Mouse (Mus musculus): ENCODE measurements around the gene Idh1.

Gene Idh1

DNA sequence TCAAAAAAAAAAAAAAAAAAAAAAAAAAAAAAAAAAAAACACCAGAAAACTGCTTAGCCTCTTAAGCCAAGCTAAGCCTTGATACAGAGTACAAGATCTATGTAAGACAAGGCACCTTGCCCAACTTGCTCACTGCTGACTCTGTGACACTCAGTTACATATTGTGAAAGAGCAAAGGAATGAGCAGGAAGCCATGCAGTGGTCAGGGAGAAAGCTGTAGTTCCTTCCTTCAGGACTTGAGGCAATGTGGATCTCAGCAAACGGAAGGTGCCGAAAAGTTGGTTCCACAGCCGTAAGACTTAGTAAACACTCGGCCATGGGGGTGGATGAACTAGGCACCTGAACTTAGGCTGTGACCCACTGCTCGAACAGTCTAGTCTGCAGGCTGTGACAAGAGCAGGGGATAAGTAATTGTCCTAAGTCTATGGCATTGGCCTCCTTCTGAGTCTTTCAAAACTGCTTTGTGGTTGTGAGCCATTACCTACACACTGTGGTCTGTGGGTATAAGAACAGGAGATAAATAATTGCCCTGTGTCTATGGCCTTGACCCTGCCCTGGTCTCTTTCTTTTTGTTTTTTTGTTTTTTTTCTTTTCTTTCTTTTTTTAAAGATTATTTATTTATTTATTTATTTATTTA lies 72.6 kb downstream of the Idh1 start:
- DNase-seq (ENCODE audit: low read depth, low spot score), result peak; percentile 66

DNA sequence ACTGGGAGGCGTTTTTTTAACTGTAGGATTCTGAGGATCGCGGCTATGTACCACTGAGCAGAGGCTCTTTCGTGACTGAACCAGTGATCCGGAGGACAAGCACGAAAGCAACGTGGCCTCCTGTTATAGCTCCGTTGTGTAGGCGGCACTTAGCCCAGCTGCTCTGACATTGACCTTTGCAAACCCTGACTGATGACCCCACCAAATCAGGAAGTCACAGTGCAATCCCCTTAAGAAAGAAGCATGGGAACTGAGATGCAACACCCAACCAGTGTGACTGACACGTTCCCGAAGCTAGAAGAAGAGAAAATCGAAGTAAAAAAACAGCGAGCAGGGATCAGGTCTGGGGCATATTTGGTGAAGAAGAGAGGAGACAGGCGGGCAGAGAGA lies 73.5 kb downstream of the Idh1 start:
- no peak for DNase-seq (ENCODE audit: low read depth, low spot score)

DNA sequence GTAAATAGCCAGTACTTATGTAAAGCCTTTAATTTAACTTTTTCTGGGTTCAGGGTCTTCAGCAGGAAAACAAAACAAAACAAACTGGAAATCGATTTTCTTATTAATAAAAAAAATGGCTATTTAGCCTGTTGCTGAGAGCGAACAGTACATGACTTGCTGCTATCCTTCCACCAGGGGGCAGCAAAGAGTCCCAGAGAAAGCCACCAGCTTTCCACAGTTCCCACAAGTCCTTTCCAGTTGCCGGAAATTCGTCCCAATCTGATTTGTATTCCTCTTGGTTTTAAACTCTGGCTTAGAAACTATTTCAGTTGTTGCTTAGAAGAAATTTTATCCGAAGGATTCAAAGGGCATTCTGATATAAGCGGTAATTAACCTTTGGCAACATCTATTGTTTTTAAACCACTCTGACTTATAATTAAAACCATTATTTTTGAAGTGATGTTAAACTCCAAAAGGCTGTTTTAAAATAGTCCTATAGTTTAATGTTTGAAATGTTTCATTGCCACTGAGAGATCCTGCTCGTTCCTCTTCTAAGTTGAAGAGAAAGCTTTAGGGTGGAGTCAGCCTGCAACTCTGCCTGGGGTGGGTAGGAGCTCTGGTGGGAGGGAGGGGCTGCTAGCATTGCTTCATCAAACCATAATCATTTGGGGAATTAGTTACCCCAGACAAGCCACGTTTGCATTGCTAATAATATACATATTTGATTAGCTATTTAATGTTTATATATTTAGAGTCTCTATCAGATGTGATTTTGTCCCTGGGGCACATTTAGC lies 74.1 kb downstream of the Idh1 start:
- peak; percentile 96 for DNase-seq (ENCODE audit: low read depth, low spot score)

DNA sequence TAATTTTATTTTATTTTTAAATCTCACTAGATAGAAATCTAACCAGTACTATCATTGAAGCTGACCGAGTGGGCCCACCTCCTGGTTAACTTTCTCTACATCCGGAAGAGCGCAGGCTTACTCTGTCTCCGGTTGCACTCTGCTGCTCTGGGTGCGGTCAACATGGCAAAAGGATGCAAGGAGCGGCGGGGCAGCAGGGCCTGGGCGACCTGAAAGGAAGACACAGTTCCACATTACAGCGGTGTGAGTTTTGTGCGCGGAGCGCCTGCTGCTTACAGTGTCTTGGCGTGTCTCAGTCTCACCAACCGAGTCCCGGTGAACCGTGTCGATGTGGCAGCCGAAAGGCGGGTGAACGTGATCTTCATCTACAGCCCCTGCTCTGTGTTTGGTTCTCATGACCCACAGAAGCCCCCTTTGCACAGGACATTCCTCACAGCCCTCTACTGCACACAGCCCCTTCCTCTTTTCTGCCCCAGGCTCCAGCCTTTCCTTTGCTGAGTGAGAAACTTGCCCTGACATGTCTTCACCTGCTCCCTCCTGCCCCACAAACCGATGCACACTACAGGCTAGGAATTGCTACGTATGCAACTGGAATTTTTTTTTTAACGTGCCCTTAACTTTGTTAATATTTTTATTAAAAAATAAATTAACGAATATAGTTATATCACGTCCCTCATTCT lies 76.4 kb downstream of the Idh1 start:
- no peak for DNase-seq (ENCODE audit: low read depth, low spot score)

GRCm38 (mm10) chr1:65109196-65109595 lies 77.1 kb downstream of the Idh1 start:
- no peak for DNase-seq (ENCODE audit: low read depth, low spot score)

Measured in 3T3-L1 (cell line).